ENCODE assay signal across 32 mouse cellular contexts in the genomic region with DNA sequence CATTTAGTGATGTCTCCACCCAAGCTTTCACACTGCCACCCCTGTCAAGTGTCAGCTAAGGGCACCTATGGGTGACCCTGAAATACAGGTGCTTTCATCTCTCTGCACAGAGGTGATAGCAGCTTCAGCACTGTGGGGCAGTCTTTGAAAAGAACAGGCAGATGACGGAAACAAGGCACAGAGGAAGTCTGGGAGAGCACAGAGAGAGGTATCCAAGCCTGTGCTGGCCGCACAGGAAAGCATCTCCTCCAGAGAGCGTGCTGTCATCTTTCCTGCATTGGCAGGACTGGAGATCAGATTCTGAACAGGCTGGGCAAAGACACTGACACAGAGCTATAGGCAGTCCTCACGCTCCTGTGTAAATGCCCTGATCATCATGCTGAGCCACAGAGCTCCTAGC. TPM values are rescaled to one million over a fixed set of nuclear protein-coding genes. Genes with fewer than 3 reads are reported as not detected.
"Had no signal": no experiment of that assay in that cellular context is flagged by ENCODE, and none has a peak within 500 bp of the region (broad histone marks: within the 10 kb centered on the region; RNA-seq: fewer than 3 reads in every experiment).

No protein-coding gene starts in this region.

- ATAC-seq: forebrain, embryonic 13.5 days; forebrain, embryonic 14.5 days; forebrain, embryonic 15.5 days; forebrain, embryonic 16.5 days; forebrain, postnatal 0 days had no signal

- H3K9ac ChIP-seq: embryonic facial prominence, embryonic 12.5 days; embryonic facial prominence, embryonic 13.5 days; embryonic facial prominence, embryonic 15.5 days; forebrain, embryonic 12.5 days; forebrain, embryonic 13.5 days; forebrain, embryonic 15.5 days; forebrain, postnatal 0 days had no signal

- H3K4me2 ChIP-seq: embryonic facial prominence, embryonic 12.5 days; embryonic facial prominence, embryonic 13.5 days; embryonic facial prominence, embryonic 15.5 days; forebrain, embryonic 12.5 days; forebrain, embryonic 13.5 days; forebrain, embryonic 15.5 days had no signal

- H3K4me1 ChIP-seq: embryonic facial prominence, embryonic 10.5 days; embryonic facial prominence, embryonic 12.5 days; embryonic facial prominence, embryonic 13.5 days; embryonic facial prominence, embryonic 15.5 days; forebrain, embryonic 10.5 days; forebrain, embryonic 12.5 days; forebrain, embryonic 13.5 days; forebrain, embryonic 15.5 days had no signal

- H3K9me3 ChIP-seq: embryonic facial prominence, embryonic 10.5 days; embryonic facial prominence, embryonic 12.5 days; embryonic facial prominence, embryonic 13.5 days; embryonic facial prominence, embryonic 15.5 days; forebrain, embryonic 10.5 days; forebrain, embryonic 12.5 days; forebrain, embryonic 13.5 days; forebrain, embryonic 15.5 days had no signal

- H3K36me3 ChIP-seq: embryonic facial prominence, embryonic 10.5 days; embryonic facial prominence, embryonic 12.5 days; embryonic facial prominence, embryonic 13.5 days; embryonic facial prominence, embryonic 15.5 days; forebrain, embryonic 10.5 days; forebrain, embryonic 12.5 days; forebrain, embryonic 15.5 days had no signal

- H3K27me3 ChIP-seq: embryonic facial prominence, embryonic 12.5 days; embryonic facial prominence, embryonic 13.5 days; embryonic facial prominence, embryonic 15.5 days; forebrain, embryonic 12.5 days; forebrain, embryonic 13.5 days; forebrain, embryonic 15.5 days had no signal

- DNase-seq: cerebellum, adult 8-10 months; cerebellum, adult 9-10 months; cerebellum, adult 9-11 months; cerebellum, postnatal 10 days; cerebellum, postnatal 14 days; cerebellum, postnatal 36 days; embryo, embryonic 11 days; forebrain, postnatal 0 days; gastrocnemius, adult 2 months; gastrocnemius, postnatal 10 days; gastrocnemius, postnatal 14 days; gastrocnemius, postnatal 25 days; gastrocnemius, postnatal 36 days; heart, adult 11 months; heart, adult 18-20 months; heart, adult 2 months had no signal

- H3K27ac ChIP-seq: embryonic facial prominence, embryonic 10.5 days; embryonic facial prominence, embryonic 12.5 days; embryonic facial prominence, embryonic 13.5 days; embryonic facial prominence, embryonic 15.5 days; forebrain, embryonic 10.5 days; forebrain, embryonic 12.5 days; forebrain, embryonic 13.5 days; forebrain, embryonic 15.5 days; gastrocnemius, adult 2 months; heart, adult 2 months had no signal

- H3K4me3 ChIP-seq: embryonic facial prominence, embryonic 10.5 days; embryonic facial prominence, embryonic 12.5 days; embryonic facial prominence, embryonic 13.5 days; embryonic facial prominence, embryonic 15.5 days; erythroblast, embryonic 14.5 days; forebrain, embryonic 10.5 days; forebrain, embryonic 12.5 days; forebrain, embryonic 13.5 days; forebrain, embryonic 15.5 days; gastrocnemius, adult 2 months; heart, adult 2 months had no signal

RNA-seq across cellular contexts. Expression of gene Gm17190, which starts 9.1 kb away (rescaled TPM):
- polyA plus RNA-seq: cortical plate, adult 2 months; embryonic facial prominence, embryonic 10.5 days; embryonic facial prominence, embryonic 11.5 days; embryonic facial prominence, embryonic 12.5 days; embryonic facial prominence, embryonic 13.5 days; embryonic facial prominence, embryonic 14.5 days; erythroblast, embryonic 14.5 days; forebrain, embryonic 10.5 days; forebrain, embryonic 11.5 days; forebrain, embryonic 12.5 days; forebrain, embryonic 13.5 days; forebrain, embryonic 14.5 days; forebrain, embryonic 15.5 days; gonadal fat pad, adult 2 months; heart, adult 2 months had no signal
